8 mouse cellular contexts compared by ENCODE assay signal in genomic region chr8:74993475-74994451, GRCm38 (mm10). TPM values are rescaled to one million over a fixed set of nuclear protein-coding genes. Genes with fewer than 3 reads are reported as not detected.
DNase-seq lines count a peak whose midpoint lies in the region; ATAC-seq and TF ChIP-seq lines count a peak whose summit lies in the region.

No protein-coding gene starts in this region.

- peaks cover 4% of the 10 kb centered on the region; the same call in 1 of the 2 replicates for H3K4me1 ChIP-seq in cortical plate, adult 2 months (ENCODE audit: control insufficient read depth, insufficient read depth, low read length)
- peaks cover 11% of the 10 kb centered on the region for H3K4me1 ChIP-seq in megakaryocyte, embryonic 14.5 days

- H3K27me3 ChIP-seq in megakaryocyte, embryonic 14.5 days (replicated peaks): peaks cover 9% of the 10 kb centered on the region

- TF ChIP-seq POLR2A in cortical plate, adult 2 months (IDR thresholded peaks at IDR 0.05; ENCODE audit: extremely low read depth, insufficient read depth, low read length): peak; percentile 48; the same call in 1 of the 2 replicates

- H3K4me3 ChIP-seq in cortical plate, adult 2 months (ENCODE audit: insufficient read depth, low read length): peak overlapping the region; percentile 52
- H3K4me3 ChIP-seq in megakaryocyte, embryonic 14.5 days (replicated peaks): peak overlapping the region; percentile 94

- no peaks in the 10 kb centered on the region for H3K9me3 ChIP-seq in megakaryocyte, embryonic 14.5 days

- TF ChIP-seq CTCF in cortical plate, adult 2 months (IDR thresholded peaks at IDR 0.05; ENCODE audit: extremely low read depth, insufficient read depth, low read length): no peak

- ATAC-seq in activated CD4-positive, CD25-positive, alpha-beta regulatory T cell, adult 4 months: peak; percentile 96

- H3K36me3 ChIP-seq in megakaryocyte, embryonic 14.5 days (replicated peaks; ENCODE audit: low read length): peaks cover 11% of the 10 kb centered on the region

- no peak overlapping the region for H3K27ac ChIP-seq in cortical plate, adult 2 months (ENCODE audit: insufficient read depth, low read length)

- DNase-seq in gastrocnemius, adult 8-10 months (ENCODE audit: low spot score in 2 of 2): peak; percentile 65 to 81
- DNase-seq in hindlimb bud, embryonic 11.5 days (ENCODE audit: extremely low spot score, low read depth, low spot score): peak; percentile 50
- DNase-seq in left cerebral cortex, adult 8-10 months (ENCODE audit: low spot score in 2 of 2): peak; percentile 70 to 78
- peak; percentile 93 for DNase-seq in right cerebral cortex, postnatal 10 days (ENCODE audit: low spot score in 2 of 2)
- DNase-seq in urinary bladder, postnatal 25 days (ENCODE audit: low spot score): peak; percentile 73

RNA-seq across cellular contexts. Expression of gene Hmgxb4, which starts 0.6 kb away (rescaled TPM):
- polyA plus RNA-seq in activated CD4-positive, CD25-positive, alpha-beta regulatory T cell, adult 4 months (2017; shearing (Covaris generic)): 10 to 100 TPM; 32.9 to 42.2 TPM
- 28.5 and 30.9 TPM in 2 replicates for polyA plus RNA-seq in cortical plate, adult 2 months (2012; rRNA removed)
- 10 to 100 TPM in 1 of 4 experiments, 1 to 10 TPM in 3; 6.5 to 12.7 (median 8.3) TPM for total RNA-seq in gastrocnemius, adult 8-10 months (2022)
- total RNA-seq in left cerebral cortex, adult 8-10 months (2022): 10 to 100 TPM; 23.3 to 28.4 (median 25.9) TPM
- polyA plus RNA-seq in megakaryocyte, embryonic 14.5 days (2012; ENCODE audit: insufficient read depth, low replicate concordance): 2.9 and 7.8 TPM in 2 replicates

RNA-seq across cellular contexts. Expression of gene Tom1, which starts 39.7 kb away (rescaled TPM):
- polyA plus RNA-seq in activated CD4-positive, CD25-positive, alpha-beta regulatory T cell, adult 4 months (2017; shearing (Covaris generic)): 10 to 100 TPM; 14.3 to 14.7 TPM
- 42.5 and 48.2 TPM in 2 replicates for polyA plus RNA-seq in cortical plate, adult 2 months (2012; rRNA removed)
- total RNA-seq in gastrocnemius, adult 8-10 months (2022): 10 to 100 TPM; 49.3 to 54.6 (median 50.3) TPM
- total RNA-seq in left cerebral cortex, adult 8-10 months (2022): 10 to 100 TPM; 38.0 to 52.0 (median 41.2) TPM
- 36.8 and 115 TPM in 2 replicates for polyA plus RNA-seq in megakaryocyte, embryonic 14.5 days (2012; ENCODE audit: insufficient read depth, low replicate concordance)
